Mouse (Mus musculus) MEL (cell line): ENCODE measurements at regions not wholly inside any gene's neighbourhood (a gene's known extent, or its start where the extent isn't known, plus 50 kb on each side); places are given as distances from the start of the nearest gene placed in this dataset.

Experiments used
- DNase-seq: peaks from one replicate; pipeline ENCODE4 v3.0.0; 2011; ENCODE audit warnings: low read depth, low spot score
- H3K27ac ChIP-seq: 2 replicates; pipeline ENCODE4 v1.5.1; 2012; ENCODE audit warnings: low read depth, mild to moderate bottlenecking, control low read depth, low read length, moderate library complexity; ENCODE audit not compliant: control insufficient read depth
- H3K27me3 ChIP-seq, 2 experiments: fragments of 150-350 bp in 1 of 2; sonication (generic) in 1 of 2; 2 replicates each; pipeline ENCODE4 v1.6.1; 2012; ENCODE audit warnings: low read length in 2 of 2, mild to moderate bottlenecking in 2 of 2, improper control_type of control experiment in 1 of 2, moderate library complexity in 1 of 2; ENCODE audit not compliant: insufficient read depth in 2 of 2, control insufficient read depth in 1 of 2
- H3K36me3 ChIP-seq, 2 experiments: 2 replicates each; pipeline ENCODE4 v1.6.1; 2012 to 2014; ENCODE audit warnings: low read length in 2 of 2, improper control_type of control experiment in 1 of 2, inconsistent platforms in 1 of 2, mild to moderate bottlenecking in 1 of 2; ENCODE audit not compliant: insufficient read depth in 2 of 2, control insufficient read depth in 1 of 2
- H3K4me1 ChIP-seq, 2 experiments: fragments of 150-350 bp in 1 of 2; sonication (generic) in 1 of 2; 2 replicates each; pipeline ENCODE4 v1.6.1; 2012; ENCODE audit warnings: low read length in 2 of 2, improper control_type of control experiment in 1 of 2, mild to moderate bottlenecking in 1 of 2; ENCODE audit not compliant: insufficient read depth in 2 of 2, control insufficient read depth in 1 of 2
- H3K4me3 ChIP-seq, 2 experiments: fragments of 150-350 bp in 1 of 2; sonication (generic) in 1 of 2; 2 replicates each; pipeline ENCODE4 v1.5.1; 2012; ENCODE audit warnings: low read depth in 2 of 2, low read length in 2 of 2, mild to moderate bottlenecking in 2 of 2, moderate library complexity in 2 of 2, control low read depth in 1 of 2, improper control_type of control experiment in 1 of 2; ENCODE audit not compliant: control insufficient read depth in 1 of 2, insufficient read depth in 1 of 2
- H3K79me2 ChIP-seq: 2 replicates; pipeline ENCODE4 v1.6.1; 2012; ENCODE audit warnings: mild to moderate bottlenecking, low read length, moderate library complexity; ENCODE audit not compliant: control insufficient read depth, poor library complexity, insufficient read depth
- H3K9ac ChIP-seq: 2 replicates; pipeline ENCODE4 v1.6.1; 2012; ENCODE audit warnings: low read depth, mild to moderate bottlenecking, control low read depth, low read length, moderate library complexity; ENCODE audit not compliant: control insufficient read depth, poor library complexity, severe bottlenecking
- H3K9me3 ChIP-seq: fragments of 150-350 bp; sonication (generic); replicated peaks from 2 replicates; pipeline ENCODE4 v1.6.1; 2012; ENCODE audit warnings: mild to moderate bottlenecking, low read length, improper control_type of control experiment, moderate library complexity; ENCODE audit not compliant: insufficient read depth
- CHD1 ChIP-seq: IDR thresholded peaks from 2 replicates; pipeline ENCODE4 v1.6.1; 2012; ENCODE audit warnings: low read depth, mild to moderate bottlenecking, inconsistent platforms, low read length, improper control_type of control experiment
- CHD2 ChIP-seq: IDR thresholded peaks from 2 replicates; pipeline ENCODE4 v1.6.1; 2011; ENCODE audit warnings: low read length, improper control_type of control experiment
- ELF1 ChIP-seq: IDR thresholded peaks from 2 replicates; pipeline ENCODE4 v1.6.1; 2014; ENCODE audit warnings: low read depth, mild to moderate bottlenecking, inconsistent platforms, low read length, improper control_type of control experiment, moderate library complexity
- EP300 ChIP-seq, 2 experiments: IDR thresholded peaks; 2 replicates each; pipeline ENCODE4 v1.6.1; 2011; ENCODE audit warnings: improper control_type of control experiment in 2 of 2, low read length in 2 of 2, low read depth in 1 of 2, mild to moderate bottlenecking in 1 of 2
- GABPA ChIP-seq: IDR thresholded peaks from 2 replicates; pipeline ENCODE4 v1.6.1; 2012; ENCODE audit warnings: low read depth, mild to moderate bottlenecking, inconsistent platforms, low read length, improper control_type of control experiment, moderate library complexity
- GATA1 ChIP-seq: IDR thresholded peaks from 2 replicates; pipeline ENCODE4 v1.6.1; 2011; ENCODE audit warnings: low read depth, low read length, improper control_type of control experiment
- HCFC1 ChIP-seq: IDR thresholded peaks from 2 replicates; pipeline ENCODE4 v1.6.1; 2012; ENCODE audit warnings: low read depth, mild to moderate bottlenecking, inconsistent platforms, low read length, improper control_type of control experiment, moderate library complexity
- JUND ChIP-seq: IDR thresholded peaks from 2 replicates; pipeline ENCODE4 v1.6.1; 2011; ENCODE audit warnings: low read depth, mild to moderate bottlenecking, improper control_type of control experiment, low read length
- KAT2A ChIP-seq: conservative IDR thresholded peaks from 2 replicates; pipeline ENCODE4 v1.6.1; 2012; ENCODE audit warnings: low read depth, low read length, improper control_type of control experiment, inconsistent platforms
- MAX ChIP-seq: IDR thresholded peaks from 2 replicates; pipeline ENCODE4 v1.6.1; 2011; ENCODE audit warnings: low read length, improper control_type of control experiment
- MAZ ChIP-seq: IDR thresholded peaks from 2 replicates; pipeline ENCODE4 v1.6.1; 2012; ENCODE audit warnings: low read depth, mild to moderate bottlenecking, inconsistent platforms, low read length, improper control_type of control experiment
- MXI1 ChIP-seq: IDR thresholded peaks from 2 replicates; pipeline ENCODE4 v1.6.1; 2011; ENCODE audit warnings: mild to moderate bottlenecking, low read depth, low read length, improper control_type of control experiment
- MYB ChIP-seq: IDR thresholded peaks from 2 replicates; pipeline ENCODE4 v1.6.1; 2011; ENCODE audit warnings: mild to moderate bottlenecking, low read depth, low read length, improper control_type of control experiment
- MYC ChIP-seq: IDR thresholded peaks from 2 replicates; pipeline ENCODE4 v1.6.1; 2011; ENCODE audit warnings: low read depth, mild to moderate bottlenecking, low read length, improper control_type of control experiment, moderate library complexity
- NELFE ChIP-seq: IDR thresholded peaks from 2 replicates; pipeline ENCODE4 v1.6.1; 2011; ENCODE audit warnings: low read depth, low read length, improper control_type of control experiment
- POLR2A ChIP-seq, 2 experiments: IDR thresholded peaks; 2 replicates each; pipeline ENCODE4 v1.6.1; 2011 to 2012; ENCODE audit warnings: low read length in 2 of 2, mild to moderate bottlenecking in 2 of 2, control low read depth in 1 of 2, improper control_type of control experiment in 1 of 2, low read depth in 1 of 2, moderate library complexity in 1 of 2; ENCODE audit not compliant: control insufficient read depth in 1 of 2, insufficient read depth in 1 of 2, poor library complexity in 1 of 2
- SIN3A ChIP-seq: IDR thresholded peaks from 2 replicates; pipeline ENCODE4 v1.6.1; 2012; ENCODE audit warnings: low read length, improper control_type of control experiment, inconsistent platforms
- TBP ChIP-seq: IDR thresholded peaks from 2 replicates; pipeline ENCODE4 v1.8.0; 2011; ENCODE audit warnings: low read depth, low read length, improper control_type of control experiment
- TCF12 ChIP-seq: IDR thresholded peaks from 2 replicates; pipeline ENCODE4 v1.6.1; 2014; ENCODE audit warnings: low read depth, mild to moderate bottlenecking, inconsistent platforms, low read length, improper control_type of control experiment, moderate library complexity
- USF1 ChIP-seq: IDR thresholded peaks from 2 replicates; pipeline ENCODE4 v1.6.1; 2014; ENCODE audit warnings: low read depth, mild to moderate bottlenecking, inconsistent platforms, low read length, improper control_type of control experiment, moderate library complexity
- USF2 ChIP-seq, 2 experiments: IDR thresholded peaks; 2 replicates each; pipeline ENCODE4 v1.6.1; 2011 to 2012; ENCODE audit warnings: improper control_type of control experiment in 2 of 2, low read length in 2 of 2, borderline replicate concordance in 1 of 2, inconsistent platforms in 1 of 2, low read depth in 1 of 2, mild to moderate bottlenecking in 1 of 2; ENCODE audit not compliant: insufficient read depth in 1 of 2
- ZC3H11A ChIP-seq: IDR thresholded peaks from 2 replicates; pipeline ENCODE4 v1.6.1; 2012; ENCODE audit warnings: low read depth, mild to moderate bottlenecking, inconsistent platforms, low read length, improper control_type of control experiment
- ZKSCAN1 ChIP-seq: IDR thresholded peaks from 2 replicates; pipeline ENCODE4 v1.6.1; 2012; ENCODE audit warnings: low read depth, mild to moderate bottlenecking, inconsistent platforms, low read length, improper control_type of control experiment, moderate library complexity
- ZNF384 ChIP-seq: IDR thresholded peaks from 2 replicates; pipeline ENCODE4 v1.6.1; 2012; ENCODE audit warnings: low read depth, mild to moderate bottlenecking, inconsistent platforms, low read length, improper control_type of control experiment

DNA sequence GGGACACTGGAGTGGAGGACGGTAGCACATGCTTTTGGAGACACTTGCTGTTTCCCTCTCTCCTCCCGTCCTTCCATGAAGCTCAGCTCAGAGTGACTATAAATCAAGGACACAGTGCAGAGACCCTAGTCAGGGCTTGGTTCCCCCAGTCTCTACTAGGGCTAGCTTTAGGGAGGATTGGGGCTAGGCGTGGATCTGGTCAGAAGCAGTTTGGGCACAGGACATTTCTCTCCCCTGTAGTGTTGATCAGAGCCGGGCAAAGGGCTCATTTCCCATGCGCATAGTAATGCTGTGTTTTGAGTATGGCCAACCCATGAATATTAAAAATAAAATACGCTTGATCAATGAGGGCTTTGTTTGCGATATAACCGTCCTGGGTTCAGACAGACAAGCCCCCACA is 149.1 kb upstream of the Cdh4 start:
- Histone ChIP-seq H3K79me2 (no peaks in the 10 kb centered on the region), H3K36me3 (no peaks in the 10 kb centered on the region), H3K4me1 (no peaks in the 10 kb centered on the region), H3K4me3 (no peak overlapping the region), H3K27me3 (no peaks in the 10 kb centered on the region), H3K9me3 (no peaks in the 10 kb centered on the region), H3K9ac (no peak overlapping the region), H3K27ac (no peak overlapping the region)
- no peak for DNase-seq
- no peak for TF ChIP-seq MAZ
- TF ChIP-seq MYC: no peak
- TF ChIP-seq GABPA: no peak
- no peak for TF ChIP-seq EP300 (IDR thresholded peaks at IDR 0.05; ENCODE audit: low read depth in 1 of 2, low read length in 2 of 2)
- no peak for TF ChIP-seq TBP
- TF ChIP-seq USF1: no peak
- no peak for TF ChIP-seq HCFC1
- no peak for TF ChIP-seq JUND
- no peak for TF ChIP-seq MXI1
- no peak for TF ChIP-seq CHD2
- no peak for TF ChIP-seq ZKSCAN1
- TF ChIP-seq SIN3A: no peak
- no peak for TF ChIP-seq USF2 (IDR thresholded peaks at IDR 0.05; ENCODE audit: borderline replicate concordance in 1 of 2, insufficient read depth in 1 of 2, low read depth in 1 of 2, low read length in 2 of 2)
- no peak for TF ChIP-seq GATA1
- TF ChIP-seq NELFE: no peak
- no peak for TF ChIP-seq ZC3H11A
- TF ChIP-seq CHD1: no peak

DNA sequence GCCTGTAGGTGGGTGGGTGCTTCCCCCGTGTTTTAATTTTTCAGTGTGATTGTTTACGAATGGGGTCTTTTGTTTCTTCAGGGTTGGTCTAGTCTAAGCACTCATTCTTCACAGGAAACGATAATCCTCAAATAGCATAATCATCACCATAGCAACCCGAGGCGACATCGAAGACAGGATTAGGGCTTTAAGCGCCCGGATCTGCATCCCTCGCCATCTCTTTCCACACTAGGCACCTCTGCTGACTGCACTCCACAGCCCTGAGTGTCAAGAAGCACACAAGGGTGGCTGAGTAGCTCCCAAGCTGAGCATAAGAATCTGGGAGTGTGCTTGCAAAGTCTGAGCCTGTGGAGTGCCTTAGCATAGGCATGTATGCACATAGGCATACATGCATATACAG is 145.2 kb upstream of the Cdh4 start:
- Histone ChIP-seq H3K4me3 (no peak overlapping the region), H3K4me1 (no peaks in the 10 kb centered on the region), H3K9me3 (no peaks in the 10 kb centered on the region), H3K79me2 (no peaks in the 10 kb centered on the region), H3K27me3 (no peaks in the 10 kb centered on the region), H3K36me3 (no peaks in the 10 kb centered on the region), H3K27ac (no peak overlapping the region), H3K9ac (no peak overlapping the region)
- no peak for TF ChIP-seq KAT2A
- no peak for TF ChIP-seq NELFE
- no peak for TF ChIP-seq MYB
- TF ChIP-seq MAX: no peak
- no peak for TF ChIP-seq POLR2A (IDR thresholded peaks at IDR 0.05; ENCODE audit: control insufficient read depth in 1 of 2, insufficient read depth in 1 of 2, low read depth in 1 of 2, low read length in 2 of 2, poor library complexity in 1 of 2)
- TF ChIP-seq USF1: no peak
- TF ChIP-seq ELF1: no peak
- TF ChIP-seq ZNF384: no peak
- TF ChIP-seq TCF12: no peak
- no peak for TF ChIP-seq GABPA
- no peak for TF ChIP-seq CHD2
- no peak for TF ChIP-seq EP300 (IDR thresholded peaks at IDR 0.05; ENCODE audit: low read depth in 1 of 2, low read length in 2 of 2)
- no peak for DNase-seq
